Mouse (Mus musculus) cerebellum, adult 9-10 months (tissue): ENCODE measurements around the gene Fam168a.
A peak's percentile ranks its signal among the peaks of the same experiment; 100 is the strongest.

Experiments used
- DNase-seq: peaks from one replicate; pipeline ENCODE4 v3.0.0; 2022

Gene Fam168a

DNA sequence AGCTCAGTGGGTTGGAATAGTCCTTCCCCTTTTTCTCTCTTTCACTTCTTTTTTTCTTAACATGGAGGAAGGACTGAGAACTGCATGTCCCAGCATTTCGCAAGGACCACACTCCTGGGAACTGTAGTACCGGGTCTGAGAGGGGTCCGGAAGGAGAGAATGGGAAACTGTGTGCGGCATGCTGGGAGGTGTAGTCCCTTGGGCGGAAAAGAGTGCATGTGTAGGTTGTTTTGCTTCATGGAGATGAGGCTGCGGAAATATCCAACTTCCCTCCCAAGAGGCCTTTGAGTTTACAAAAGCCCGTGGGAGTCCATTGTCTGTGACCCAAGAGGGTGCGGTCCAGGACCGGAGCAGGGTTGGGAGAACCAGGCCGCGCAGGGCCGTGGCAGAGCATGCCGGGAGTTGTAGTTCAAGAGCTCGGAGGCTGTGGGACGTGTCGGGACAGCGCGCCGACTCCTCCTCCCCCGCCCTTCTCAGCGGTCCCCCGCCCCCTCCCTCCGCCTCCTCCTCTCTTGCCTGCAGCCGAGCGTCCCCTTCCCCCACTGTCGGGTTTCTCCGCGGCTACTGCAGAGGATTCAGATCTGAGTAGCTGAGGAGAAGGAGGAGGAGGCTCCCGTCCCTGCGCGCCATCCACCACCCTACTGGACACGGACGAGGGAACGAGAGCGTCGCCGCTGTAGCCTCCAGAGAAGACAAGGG lies at the start of gene Fam168a:
Gene Fam168a, plus strand, starts transcription at position 493 of the 699 bp plus-strand sequence.
- peak; percentile 93 for DNase-seq

DNA sequence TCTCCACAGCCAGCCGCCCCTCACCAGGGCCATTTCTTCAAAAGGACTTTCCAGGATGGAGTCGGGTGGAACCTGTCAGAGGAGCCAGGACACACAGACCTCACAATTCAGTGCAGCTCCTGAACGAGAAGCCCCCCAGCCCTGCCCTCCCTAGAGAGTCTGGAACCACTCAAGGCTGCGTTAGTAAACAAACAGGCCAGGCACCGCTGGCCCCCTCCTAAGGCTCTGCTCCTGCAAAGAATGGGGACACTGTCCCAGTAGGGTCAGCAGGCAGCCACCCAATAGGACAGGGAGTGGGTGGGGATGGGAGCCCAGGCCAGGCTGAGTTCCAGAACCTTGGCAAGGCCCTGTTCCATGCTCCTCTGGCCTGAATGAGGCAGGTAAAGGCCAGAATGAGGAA lies 49.7 kb upstream of the Fam168a start:
- no peak for DNase-seq

DNA sequence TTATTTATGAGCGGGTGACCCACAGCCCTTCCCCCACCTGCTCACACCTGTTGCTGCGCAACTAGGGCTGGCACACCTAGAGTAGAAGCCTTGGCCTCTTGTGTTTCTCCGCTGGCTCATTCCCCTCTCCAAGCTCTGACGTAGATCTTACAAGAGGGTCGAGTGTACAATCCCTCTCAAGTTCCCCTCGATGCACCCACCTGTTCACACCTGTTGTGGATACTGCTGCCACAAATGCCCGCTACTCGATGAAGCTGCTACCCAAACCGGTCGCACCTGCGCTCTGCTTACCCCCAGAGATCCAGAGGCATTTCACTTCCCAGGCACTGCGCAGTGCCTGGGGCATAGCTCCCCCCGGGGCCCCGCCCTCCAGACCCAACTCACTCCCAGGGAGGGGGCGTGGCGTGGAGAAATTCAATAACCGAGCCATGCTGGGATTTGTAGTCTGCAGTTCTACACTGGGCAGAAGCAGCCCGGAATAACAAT lies 48.3 kb upstream of the Fam168a start:
- no peak for DNase-seq

DNA sequence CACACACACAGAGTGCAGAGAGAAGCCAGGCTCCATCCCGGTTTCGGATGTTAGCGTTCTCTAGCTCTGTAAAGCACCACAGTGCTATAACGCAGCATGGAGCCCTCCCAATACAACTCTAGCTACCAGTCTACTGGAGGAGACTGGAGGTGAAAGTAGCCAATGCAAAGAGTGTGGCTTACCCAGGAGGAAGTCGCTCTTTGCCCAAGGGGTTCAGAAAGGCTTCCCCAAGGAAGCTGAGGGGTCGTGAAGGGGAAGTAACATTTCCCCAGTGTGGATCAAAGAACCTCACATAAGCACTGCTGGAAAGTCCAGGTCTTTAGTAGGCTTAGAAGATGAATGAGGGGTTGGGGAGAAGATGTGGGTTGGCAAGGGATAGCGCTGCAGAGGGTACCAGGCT lies 45.2 kb upstream of the Fam168a start:
- no peak for DNase-seq

DNA sequence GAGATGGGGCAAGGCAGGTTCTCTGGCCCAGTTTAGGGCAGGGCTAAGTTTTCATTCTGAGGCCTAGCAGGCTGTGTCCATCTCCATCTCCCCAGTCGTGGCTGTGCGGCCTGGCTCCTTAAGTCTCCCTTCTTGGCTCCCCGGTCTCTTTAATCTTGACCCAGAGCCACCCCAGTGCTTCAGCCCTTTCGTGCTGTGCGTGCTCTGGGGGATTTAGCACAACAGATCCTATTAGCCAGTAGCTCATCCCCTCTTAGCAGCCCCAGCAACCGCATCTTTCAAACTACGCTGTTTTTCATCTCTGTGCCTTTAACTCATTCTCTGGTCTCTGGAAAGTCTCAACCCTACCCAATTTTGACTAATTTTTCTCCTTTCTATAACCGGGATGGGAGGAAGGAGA lies 44.2 kb upstream of the Fam168a start, which contains the start of gene Plekhb1:
Gene Plekhb1, minus strand, starts transcription at position 184 of the 400 bp plus-strand sequence.
- DNase-seq = no peak

DNA sequence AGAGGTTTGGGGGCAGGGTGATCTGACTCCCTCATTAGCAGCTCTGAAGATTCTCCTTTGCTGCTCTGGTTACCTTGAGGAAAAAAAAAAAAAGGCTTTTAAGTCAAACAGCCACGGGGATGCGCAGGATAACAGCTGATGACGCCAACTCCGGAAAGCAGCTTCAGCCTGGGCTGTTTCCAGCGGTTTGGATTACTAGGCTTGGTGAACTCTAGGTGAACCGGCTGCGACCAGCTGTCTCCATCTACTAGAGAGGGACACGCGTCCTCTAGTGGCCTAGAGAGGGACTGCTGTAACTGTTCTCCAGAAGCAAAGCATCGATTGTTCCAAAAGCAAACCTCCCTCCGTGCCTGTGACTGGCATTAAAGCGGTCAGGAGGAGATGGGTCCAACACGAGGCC lies 43.2 kb upstream of the Fam168a start:
- DNase-seq = peak; percentile 89

DNA sequence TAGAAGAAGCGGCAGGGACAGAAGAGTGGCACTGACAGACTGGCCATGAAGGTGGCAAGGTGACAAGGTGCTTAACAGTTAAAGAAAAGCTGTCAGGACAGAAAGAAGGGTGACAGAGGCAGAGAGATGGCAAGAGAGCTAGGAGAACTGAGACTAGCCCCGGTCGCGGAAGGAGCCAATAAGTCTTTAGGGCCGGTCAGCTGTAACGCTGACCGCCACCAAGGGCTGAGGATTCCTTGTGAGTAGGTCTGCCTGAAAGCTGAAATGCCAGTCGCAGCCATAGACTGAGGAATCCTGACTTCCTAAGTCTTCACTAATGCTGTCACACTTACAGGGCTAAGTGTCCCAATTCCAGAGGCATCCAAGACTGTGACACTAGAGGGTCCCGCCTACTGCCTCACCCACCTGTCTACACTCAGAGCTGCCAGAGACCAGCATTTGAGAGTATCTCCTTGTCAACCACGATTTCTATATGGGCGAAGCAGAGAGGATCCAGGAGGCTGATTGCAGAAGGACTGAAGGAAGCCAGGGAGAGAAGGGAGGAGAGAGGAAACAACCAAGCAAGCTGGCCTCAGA lies 42.6 kb upstream of the Fam168a start:
- DNase-seq = no peak

DNA sequence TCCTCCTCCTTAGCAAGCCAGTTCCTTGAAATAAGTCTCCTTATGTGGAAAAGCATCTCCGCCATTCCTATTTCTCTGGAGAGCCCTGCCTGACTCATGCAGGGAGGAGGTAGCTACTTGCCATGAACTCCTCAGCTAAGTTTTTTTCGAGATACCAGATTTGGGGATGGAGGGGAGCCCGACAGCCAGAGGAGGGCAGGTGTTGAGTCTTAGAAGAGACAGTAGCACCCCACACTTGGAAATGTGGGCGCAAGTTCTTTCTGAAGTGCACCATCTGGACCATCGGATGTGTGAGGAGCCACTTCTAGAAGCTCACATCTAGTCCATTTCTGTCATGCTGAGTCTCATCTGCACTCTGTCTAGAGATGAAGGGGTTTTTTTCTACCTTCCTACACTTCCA lies 35.8 kb upstream of the Fam168a start:
- DNase-seq = no peak

DNA sequence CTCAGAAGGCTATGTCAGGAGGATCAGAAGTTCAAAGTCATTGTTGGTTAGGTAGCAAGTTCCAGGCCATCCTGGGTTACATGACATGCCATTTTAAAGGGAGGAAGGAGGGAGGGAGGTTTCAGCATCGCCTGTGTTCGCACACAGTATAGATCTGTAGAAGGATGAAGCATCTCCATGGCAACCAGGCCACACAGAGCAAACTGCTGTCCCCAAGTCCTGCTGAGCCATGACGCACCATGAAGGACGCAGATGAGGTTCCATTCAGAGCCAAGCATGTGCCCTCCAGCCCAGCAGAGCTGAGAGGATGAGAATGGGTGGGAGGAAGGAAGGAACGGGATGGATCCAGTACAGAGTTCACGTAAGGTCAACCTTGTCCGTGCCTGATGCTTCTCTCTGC lies 33.0 kb upstream of the Fam168a start:
- no peak for DNase-seq

DNA sequence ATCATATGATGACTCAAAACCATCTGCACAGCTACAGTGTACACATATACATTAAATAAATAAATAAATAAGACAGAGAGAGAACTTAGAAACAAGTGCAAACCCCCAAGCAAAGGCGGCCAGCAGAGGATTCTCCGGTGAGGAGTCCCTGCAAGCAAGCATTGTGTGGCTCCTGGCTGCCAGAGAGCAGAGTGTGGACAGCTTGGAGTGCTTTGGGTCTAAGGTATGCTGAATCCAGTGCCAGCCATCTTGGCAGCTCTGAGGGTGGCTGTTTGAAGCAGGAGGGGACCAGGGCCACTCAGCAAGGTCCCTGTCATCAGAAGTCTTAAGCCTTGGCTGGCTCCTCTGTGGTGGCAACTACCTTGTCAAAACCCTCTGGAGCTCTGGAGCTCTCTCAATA lies 31.5 kb upstream of the Fam168a start:
- no peak for DNase-seq

DNA sequence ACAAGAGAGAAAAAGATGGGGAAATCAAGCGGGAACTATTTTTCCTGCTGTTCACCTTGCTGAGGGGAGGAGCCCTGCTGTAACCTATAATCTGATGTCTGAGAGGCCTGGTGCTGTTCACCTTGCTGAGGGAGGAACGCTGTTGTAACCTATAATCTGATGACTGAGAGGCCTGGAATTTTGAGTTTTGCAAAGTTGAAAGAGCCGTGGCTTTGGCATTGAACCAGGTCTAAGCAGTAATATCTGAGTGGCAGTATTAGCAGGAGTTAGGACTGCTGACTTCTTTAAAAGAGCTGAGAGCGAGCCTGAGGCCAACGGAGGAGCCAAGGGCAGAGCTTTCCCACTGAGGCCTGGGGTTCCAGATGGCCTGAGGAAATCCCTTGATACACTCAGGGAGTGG lies 28.4 kb upstream of the Fam168a start:
- no peak for DNase-seq

DNA sequence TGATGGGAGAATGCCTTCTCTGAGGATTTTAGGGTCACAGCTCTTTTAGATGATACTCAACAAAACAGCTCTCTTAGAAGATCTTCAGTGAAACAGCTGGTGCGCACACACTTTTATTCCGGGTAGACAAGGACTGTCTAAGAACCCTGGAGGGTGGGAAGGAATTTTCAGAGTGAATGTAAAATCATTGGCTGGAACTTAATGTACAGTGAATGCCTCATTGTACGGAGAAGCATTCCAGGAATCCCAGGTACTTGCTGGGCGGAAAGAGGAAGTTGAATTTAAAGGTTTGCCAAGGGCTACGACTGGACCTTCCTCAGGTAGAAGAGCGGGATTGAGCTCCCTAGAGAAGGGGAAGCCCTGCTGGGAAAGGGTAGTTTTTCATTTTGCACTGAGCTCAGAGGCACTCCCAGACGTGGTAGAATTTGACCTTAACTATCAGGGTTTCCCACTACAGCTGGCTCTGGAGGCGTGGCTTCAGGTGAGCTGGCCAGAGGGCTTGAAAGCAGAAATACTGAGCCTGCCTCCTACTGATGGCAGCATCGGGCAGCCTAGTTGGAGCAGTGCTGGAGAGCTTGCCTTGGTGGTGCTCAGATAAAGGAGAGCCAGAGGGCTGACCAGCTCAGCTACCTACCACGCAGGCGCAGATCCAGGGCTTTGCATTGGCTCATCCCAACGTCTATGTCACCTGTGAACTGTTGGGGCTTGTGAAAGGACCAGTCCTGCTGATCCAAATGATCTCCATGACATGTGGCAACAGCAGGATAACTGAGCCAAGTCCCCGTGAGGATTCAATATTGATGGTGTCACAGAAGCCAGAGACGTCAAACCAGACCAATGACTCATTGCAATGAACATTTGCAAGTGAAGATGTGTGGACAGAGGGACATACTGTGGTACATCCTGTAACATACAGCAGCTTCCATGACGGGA lies 27.2 kb upstream of the Fam168a start:
- no peak for DNase-seq

DNA sequence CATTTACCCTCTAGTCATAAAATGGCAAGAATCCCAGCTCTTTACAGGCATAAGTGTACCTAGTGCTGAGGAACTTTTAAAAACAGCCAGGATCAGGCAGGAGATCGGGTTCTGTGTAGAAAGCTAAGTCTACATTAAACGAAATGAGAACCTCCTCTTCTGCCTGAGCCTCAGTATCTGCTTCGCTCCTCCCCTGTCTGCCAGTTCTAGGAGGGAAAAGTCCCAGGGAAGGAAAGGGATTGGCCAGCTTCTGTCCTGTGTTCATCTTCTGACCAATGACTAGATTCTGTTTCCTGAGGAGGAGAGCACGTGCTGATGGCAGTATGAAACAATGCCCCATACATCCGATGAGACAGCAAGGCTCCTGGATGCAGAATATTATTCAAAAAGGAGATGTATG lies 25.3 kb upstream of the Fam168a start:
- no peak for DNase-seq

DNA sequence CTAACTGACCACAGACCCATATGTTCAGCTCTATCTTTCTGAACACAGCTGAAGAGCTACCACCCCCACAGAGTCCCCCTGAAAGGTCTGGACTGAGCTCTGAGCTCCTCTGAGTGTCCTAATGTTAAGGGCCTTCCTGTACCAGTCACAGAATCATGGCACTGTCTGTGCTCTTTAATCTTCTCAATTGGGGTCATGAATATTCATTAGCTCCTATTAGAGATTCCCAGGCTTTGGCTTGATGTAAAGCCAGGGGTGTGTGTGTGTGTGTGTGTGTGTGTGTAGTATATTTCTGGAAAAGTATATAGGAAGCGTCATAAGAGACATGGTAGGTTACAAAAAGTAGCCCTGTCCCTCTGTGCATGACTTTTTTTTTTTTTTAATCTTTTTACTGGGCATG lies 23.2 kb upstream of the Fam168a start:
- no peak for DNase-seq

DNA sequence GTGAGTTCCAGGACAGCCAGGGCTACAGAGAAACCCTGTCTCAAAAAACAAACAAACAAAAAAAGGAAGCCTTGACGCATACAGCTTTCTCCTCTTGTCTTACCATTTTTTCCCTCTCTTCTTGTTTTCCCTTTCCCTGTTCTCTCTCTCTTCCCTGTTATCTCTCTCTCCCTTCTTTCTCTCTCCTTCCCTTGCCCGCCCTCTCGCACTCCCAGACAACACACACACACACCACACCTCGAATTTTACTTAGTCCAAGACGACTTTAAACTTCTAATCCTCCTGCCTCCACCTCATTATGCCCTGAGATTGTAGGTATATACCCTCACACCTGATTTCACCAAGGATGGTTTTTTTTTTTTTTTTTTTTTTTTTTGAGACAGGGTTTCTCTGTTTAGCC lies 22.4 kb upstream of the Fam168a start:
- no peak for DNase-seq

DNA sequence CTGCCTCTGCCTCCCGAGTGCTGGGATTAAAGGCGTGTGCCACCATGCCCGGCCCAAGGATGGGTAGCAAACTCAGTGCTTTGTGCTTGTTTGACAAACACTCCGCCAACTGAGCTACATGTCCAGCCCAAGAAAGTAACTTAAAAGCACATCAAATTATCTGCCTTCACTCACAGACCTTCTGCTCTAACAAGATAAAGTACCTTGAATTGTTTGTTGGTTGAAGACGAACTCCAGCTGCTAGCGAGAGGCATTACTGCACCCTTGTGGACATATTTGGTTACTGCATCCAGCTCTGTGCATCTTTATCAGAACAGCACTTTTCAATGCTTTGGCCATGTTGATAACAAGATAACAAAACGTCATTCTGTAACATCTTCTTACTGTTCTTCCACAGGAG lies 21.9 kb upstream of the Fam168a start:
- peak; percentile 56 for DNase-seq

DNA sequence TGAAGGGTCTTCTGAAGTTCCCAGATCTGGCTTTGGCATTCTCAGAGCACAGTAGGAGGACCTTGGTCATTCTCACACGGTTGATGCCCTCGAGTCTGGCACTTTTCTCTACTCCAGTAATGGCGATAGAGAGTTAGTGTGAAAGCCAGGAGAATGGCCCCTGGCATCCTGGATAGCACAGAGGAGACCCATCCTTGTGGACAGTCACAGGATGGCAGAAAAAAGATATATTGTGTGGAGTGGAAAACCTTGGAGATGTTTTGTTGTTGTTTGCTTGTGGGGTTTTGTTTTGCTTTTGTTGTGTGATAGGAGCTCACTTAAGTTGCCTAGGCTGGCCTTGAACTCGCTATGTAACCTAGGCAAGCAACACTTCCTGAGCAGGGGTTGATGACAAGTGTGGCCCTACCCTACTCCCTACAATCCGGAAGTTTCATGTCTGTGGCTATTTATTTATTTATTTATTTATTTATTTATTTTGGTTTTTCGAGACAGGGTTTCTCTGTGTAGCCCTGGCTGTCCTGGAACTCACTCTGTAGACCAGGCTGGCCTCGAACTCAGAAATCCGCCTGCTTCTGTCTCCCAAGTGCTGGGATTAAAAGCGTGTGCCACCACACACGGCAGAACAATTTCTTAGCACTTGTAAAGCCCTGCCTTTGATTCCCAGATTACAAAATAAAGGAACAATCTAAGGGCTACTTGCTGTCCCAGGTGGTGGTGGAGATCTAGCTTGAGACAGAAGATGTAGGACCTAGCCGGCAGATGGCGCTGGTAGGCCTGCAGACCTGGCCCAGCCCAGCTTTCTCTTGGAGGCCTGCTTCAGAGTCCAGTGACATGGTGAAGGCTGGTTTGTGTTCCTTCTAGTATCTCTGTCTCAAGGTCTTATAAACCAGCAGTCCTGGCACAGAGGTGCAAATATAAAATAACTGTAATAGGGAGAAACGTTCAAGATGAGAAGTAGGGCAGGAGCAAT lies 21.1 kb upstream of the Fam168a start:
- peak; percentile 73 for DNase-seq

DNA sequence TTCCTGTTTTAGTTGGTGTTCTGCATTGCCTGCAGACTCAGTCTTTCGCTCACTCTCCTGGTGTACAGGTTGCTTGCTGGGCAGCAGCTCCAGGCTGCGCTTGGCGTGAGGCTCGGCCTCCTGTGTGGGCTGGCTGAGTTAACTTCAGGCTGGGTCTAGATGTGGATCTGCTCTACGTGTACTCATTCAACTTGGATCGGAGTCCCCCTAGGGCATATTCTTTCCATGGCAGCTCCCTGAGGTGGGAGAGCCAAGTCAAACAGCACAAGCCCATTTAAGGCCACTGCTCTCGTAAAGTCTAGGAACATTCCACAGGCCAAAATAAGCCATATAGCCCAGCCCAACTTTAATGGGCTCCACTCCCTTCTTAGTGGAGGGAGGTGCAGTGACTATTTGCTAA lies 18.0 kb upstream of the Fam168a start:
- no peak for DNase-seq

DNA sequence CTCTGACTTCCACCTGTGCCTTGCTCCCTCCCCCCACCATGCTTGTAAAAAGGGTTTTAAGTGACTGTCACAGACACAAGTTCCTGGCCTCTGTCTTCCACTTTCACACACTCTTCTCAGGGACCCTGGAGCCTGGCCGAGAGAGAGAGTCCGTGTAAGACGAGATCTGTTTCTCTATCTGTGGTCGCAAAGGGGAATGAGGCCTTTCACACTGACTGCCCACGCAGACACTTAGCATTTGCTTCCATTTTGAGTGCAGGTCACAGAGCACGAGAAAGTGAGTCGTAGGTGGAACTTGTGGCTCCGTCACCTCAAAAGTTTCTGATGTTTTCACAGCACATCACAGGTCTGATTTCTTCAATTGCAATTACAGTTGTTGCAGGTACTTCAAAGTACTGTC lies 13.2 kb upstream of the Fam168a start:
- DNase-seq = no peak

DNA sequence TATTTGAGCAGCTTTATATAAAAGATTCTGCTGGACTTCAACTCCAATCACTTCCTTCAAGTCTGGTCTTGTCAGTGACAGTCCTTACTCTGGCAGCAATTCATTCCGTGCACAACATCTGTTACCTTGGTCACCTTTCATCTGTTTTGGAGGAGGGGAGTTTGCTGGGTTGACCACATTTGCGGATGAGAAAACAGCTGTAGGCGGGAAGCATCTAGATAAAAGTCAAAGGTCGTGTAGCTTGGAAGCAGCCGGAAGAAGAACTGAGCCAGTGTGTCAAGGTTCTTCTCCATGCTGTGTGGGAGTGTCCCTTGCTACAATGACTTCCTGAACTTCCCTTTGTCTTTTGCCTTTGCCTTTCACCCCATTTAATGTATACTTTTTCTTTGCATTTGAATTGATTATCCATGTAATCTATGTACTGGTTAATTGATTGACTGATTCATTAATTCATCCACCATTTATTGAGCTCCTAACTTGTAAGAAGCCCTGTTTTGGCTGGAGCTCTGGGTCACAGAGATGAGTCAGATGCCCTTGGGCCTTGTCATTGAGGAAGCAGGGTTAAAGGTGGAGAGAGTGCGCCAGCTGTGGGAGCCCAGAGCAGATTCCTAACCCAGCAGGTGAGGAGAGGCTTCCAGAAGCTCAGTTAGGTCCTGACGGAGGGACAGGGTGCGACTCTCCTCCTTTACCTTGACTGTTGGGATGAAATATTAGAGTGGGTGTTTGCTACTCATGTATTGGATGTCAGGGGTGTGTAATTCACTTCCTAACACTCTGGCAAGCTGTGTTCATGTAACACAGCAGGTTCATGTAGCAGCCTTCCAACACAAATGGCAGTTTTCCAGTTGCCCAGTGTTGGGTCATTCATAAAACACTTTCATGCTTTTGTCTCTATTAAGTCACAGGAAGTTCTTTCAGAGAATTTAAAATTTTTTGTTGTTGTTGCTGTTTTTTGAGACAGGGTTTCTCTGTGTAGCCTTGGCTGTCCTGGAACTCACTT lies 6.4 kb upstream of the Fam168a start:
- no peak for DNase-seq

DNA sequence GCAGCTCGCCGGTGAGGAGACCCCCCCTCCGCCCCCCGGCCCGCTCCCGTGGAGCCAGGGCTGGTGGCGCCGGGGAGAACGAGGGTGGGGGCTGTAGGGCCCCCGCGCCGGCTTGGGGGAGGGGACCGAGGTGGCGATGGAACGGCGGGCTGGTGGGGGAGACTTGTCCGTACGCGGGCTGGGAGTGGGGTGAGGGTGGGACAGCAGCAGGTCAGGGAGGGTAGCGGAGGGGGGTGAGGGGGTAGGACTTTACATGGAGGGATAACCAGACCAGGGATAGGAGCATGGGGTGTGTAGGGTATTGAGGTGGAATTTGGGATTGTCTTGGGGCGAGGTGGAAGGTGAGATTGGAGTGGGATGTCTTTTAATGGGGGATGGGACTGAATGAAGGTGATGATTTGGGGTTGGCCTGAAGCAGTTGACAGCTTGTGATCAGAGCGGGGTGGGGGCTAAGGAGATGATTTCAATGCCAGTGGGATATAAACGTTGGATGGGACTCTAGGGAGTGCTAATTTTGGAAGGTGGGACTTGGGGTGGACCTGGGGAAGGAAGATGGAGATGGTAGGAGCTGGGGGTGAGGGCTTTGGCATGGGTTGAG lies 547 bp downstream of the Fam168a start:
- peak; percentile 75 for DNase-seq
